Mouse (Mus musculus): ENCODE results near the gene 2900011O08Rik.
"Not testable (repeated sequence)": the region's sequence is repeated elsewhere in the genome, so short reads cannot be mapped to it uniquely, and the experiment has no call there.

The 2900011O08Rik gene

GRCm38 (mm10) chr16:13986574-13987478 lies at the start of gene 2900011O08Rik, which contains the start of gene Ifitm7:
2900011O08Rik (plus strand) TSS chr16:13986604.
Ifitm7 (minus strand) TSS chr16:13986888.
- no peak for DNase-seq (ENCODE audit: low spot score in 2 of 2)

- DNase-seq (ENCODE audit: low spot score in 2 of 2) = no peak
Observed at GRCm38 (mm10) chr16:13940139-13940846, 46.1 kb upstream of the 2900011O08Rik start.

- no peak for DNase-seq (ENCODE audit: low spot score in 2 of 2)
Observed at GRCm38 (mm10) chr16:13940847-13941395, 45.5 kb upstream of the 2900011O08Rik start.

GRCm38 (mm10) chr16:13944178-13944577 lies 42.2 kb upstream of the 2900011O08Rik start:
- DNase-seq (ENCODE audit: low spot score in 2 of 2) = no peak

GRCm38 (mm10) chr16:13944752-13945151 lies 41.7 kb upstream of the 2900011O08Rik start:
- DNase-seq (ENCODE audit: low spot score in 2 of 2) = no peak

GRCm38 (mm10) chr16:13945153-13945552 lies 41.3 kb upstream of the 2900011O08Rik start:
- DNase-seq (ENCODE audit: low spot score in 2 of 2) = no peak

- no peak for DNase-seq (ENCODE audit: low spot score in 2 of 2)
Observed at GRCm38 (mm10) chr16:13946306-13946705, 40.1 kb upstream of the 2900011O08Rik start.

GRCm38 (mm10) chr16:13951245-13951644 lies 35.2 kb upstream of the 2900011O08Rik start:
- DNase-seq (ENCODE audit: low spot score in 2 of 2) = no peak

GRCm38 (mm10) chr16:13962053-13962452 lies 24.4 kb upstream of the 2900011O08Rik start:
- no peak for DNase-seq (ENCODE audit: low spot score in 2 of 2)

GRCm38 (mm10) chr16:13969096-13969495 lies 17.3 kb upstream of the 2900011O08Rik start:
- DNase-seq (ENCODE audit: low spot score in 2 of 2) = no peak

- DNase-seq (ENCODE audit: low spot score in 2 of 2) = no peak
Observed at GRCm38 (mm10) chr16:13972051-13972450, 14.4 kb upstream of the 2900011O08Rik start.

GRCm38 (mm10) chr16:13976358-13976896 lies 10.0 kb upstream of the 2900011O08Rik start:
- not testable (repeated sequence) for DNase-seq (ENCODE audit: low spot score in 2 of 2)

GRCm38 (mm10) chr16:13977026-13977425 lies 9.4 kb upstream of the 2900011O08Rik start:
- DNase-seq (ENCODE audit: low spot score in 2 of 2) = not testable (repeated sequence)

- not testable (repeated sequence) for DNase-seq (ENCODE audit: low spot score in 2 of 2)
Observed at GRCm38 (mm10) chr16:13981726-13982125, 4.7 kb upstream of the 2900011O08Rik start.

- DNase-seq (ENCODE audit: low spot score in 2 of 2) = no peak
Observed at GRCm38 (mm10) chr16:13983161-13983560, 3.2 kb upstream of the 2900011O08Rik start.

- DNase-seq (ENCODE audit: low spot score in 2 of 2) = no peak
Observed at GRCm38 (mm10) chr16:13986197-13986573, 219 bp upstream of the 2900011O08Rik start.

- DNase-seq (ENCODE audit: low spot score in 2 of 2) = no peak
Observed at GRCm38 (mm10) chr16:13992518-13993248, 6.3 kb downstream of the 2900011O08Rik start.

GRCm38 (mm10) chr16:13994076-13994475 lies 7.7 kb downstream of the 2900011O08Rik start:
- no peak for DNase-seq (ENCODE audit: low spot score in 2 of 2)

GRCm38 (mm10) chr16:13994502-13994901 lies 8.1 kb downstream of the 2900011O08Rik start:
- DNase-seq (ENCODE audit: low spot score in 2 of 2) = no peak

GRCm38 (mm10) chr16:14003386-14004130 lies 17.2 kb downstream of the 2900011O08Rik start:
- no peak for DNase-seq (ENCODE audit: low spot score in 2 of 2)

- DNase-seq (ENCODE audit: low spot score in 2 of 2) = no peak
Observed at GRCm38 (mm10) chr16:14004170-14004569, 17.8 kb downstream of the 2900011O08Rik start.
